Mouse (Mus musculus) CH12.LX (cell line): ENCODE results near the gene Cers6. TPM values are rescaled to one million over a fixed set of nuclear protein-coding genes. Genes with fewer than 3 reads are reported as not detected.

Experiments
- DNase-seq: peaks from one replicate; pipeline ENCODE4 v3.0.0-alpha.2; 2013; ENCODE audit errors: extremely low read depth
- H3K27ac ChIP-seq: 2 replicates; pipeline ENCODE4 v1.5.1; 2012; ENCODE audit warnings: low read depth, mild to moderate bottlenecking, control low read depth, moderate library complexity; ENCODE audit not compliant: insufficient read depth
- H3K27me3 ChIP-seq: replicated peaks from 2 replicates; pipeline ENCODE3; 2012; ENCODE audit warnings: inconsistent platforms
- H3K36me3 ChIP-seq, 2 experiments: replicated peaks in 1 of 2; 2 replicates each; pipeline versions ENCODE3 to v1.6.1; 2012; ENCODE audit warnings: inconsistent platforms in 1 of 2, low read length in 1 of 2, mild to moderate bottlenecking in 1 of 2, mixed read lengths in 1 of 2, moderate library complexity in 1 of 2; ENCODE audit not compliant: control insufficient read depth in 1 of 2, insufficient read depth in 1 of 2
- H3K4me1 ChIP-seq, 2 experiments: 2 replicates each; pipeline ENCODE4 v1.6.1; 2012; ENCODE audit warnings: inconsistent platforms in 1 of 2, moderate library complexity in 1 of 2; ENCODE audit not compliant: insufficient read depth in 2 of 2, control insufficient read depth in 1 of 2
- H3K4me2 ChIP-seq: 2 replicates; pipeline ENCODE4 v1.6.1; 2012; ENCODE audit warnings: low read depth, mild to moderate bottlenecking, control low read depth; ENCODE audit not compliant: poor library complexity, insufficient read depth, severe bottlenecking
- H3K4me3 ChIP-seq, 3 experiments: fragments of 150-350 bp in 1 of 3; sonication (generic) in 1 of 3; replicated peaks in 1 of 3; 2 replicates each; pipeline versions ENCODE3 to v1.5.1; 2011 to 2012; ENCODE audit warnings: low read depth in 2 of 3, low read length in 2 of 3, mild to moderate bottlenecking in 2 of 3, moderate library complexity in 2 of 3, control low read depth in 1 of 3, improper control_type of control experiment in 1 of 3, inconsistent platforms in 1 of 3, mixed read lengths in 1 of 3; ENCODE audit not compliant: poor library complexity in 1 of 3
- H3K79me2 ChIP-seq: replicated peaks from 2 replicates; pipeline ENCODE4 v1.6.1; 2012; ENCODE audit warnings: mild to moderate bottlenecking, moderate library complexity; ENCODE audit not compliant: control insufficient read depth, poor library complexity, insufficient read depth, severe bottlenecking; ENCODE audit errors: extremely low read depth
- H3K9ac ChIP-seq: 2 replicates; pipeline ENCODE4 v1.6.1; 2012; ENCODE audit warnings: low read depth, mild to moderate bottlenecking, control low read depth, moderate library complexity; ENCODE audit not compliant: insufficient read depth
- H3K9me3 ChIP-seq: replicated peaks from 2 replicates; pipeline ENCODE3; 2012; ENCODE audit warnings: low read length, inconsistent platforms, mixed read lengths
- BHLHE40 ChIP-seq: IDR thresholded peaks from 2 replicates; pipeline ENCODE4 v1.6.1; 2011; ENCODE audit warnings: mild to moderate bottlenecking, low read depth, low read length, improper control_type of control experiment
- CHD2 ChIP-seq: IDR thresholded peaks from 2 replicates; pipeline ENCODE4 v1.6.1; 2011; ENCODE audit warnings: low read length, improper control_type of control experiment
- EP300 ChIP-seq: IDR thresholded peaks from 2 replicates; pipeline ENCODE4 v1.6.1; 2011; ENCODE audit warnings: low read length, improper control_type of control experiment
- ETS1 ChIP-seq: conservative IDR thresholded peaks from 2 replicates; pipeline ENCODE4 v1.6.1; 2012; ENCODE audit warnings: low read depth, mild to moderate bottlenecking, inconsistent platforms, low read length, improper control_type of control experiment, moderate library complexity
- HCFC1 ChIP-seq: IDR thresholded peaks from 2 replicates; pipeline ENCODE4 v1.6.1; 2012; ENCODE audit warnings: low read depth, mild to moderate bottlenecking, inconsistent platforms, low read length, improper control_type of control experiment
- IRF4 ChIP-seq: IDR thresholded peaks from 2 replicates; pipeline ENCODE4 v1.6.1; 2014; ENCODE audit warnings: low read depth, mild to moderate bottlenecking, inconsistent platforms, low read length, improper control_type of control experiment
- MAFK ChIP-seq: IDR thresholded peaks from 2 replicates; pipeline ENCODE4 v1.6.1; 2011; ENCODE audit warnings: low read length, improper control_type of control experiment; ENCODE audit not compliant: insufficient replicate concordance
- MAX ChIP-seq: IDR thresholded peaks from 2 replicates; pipeline ENCODE4 v1.6.1; 2011; ENCODE audit warnings: low read length, improper control_type of control experiment
- MEF2A ChIP-seq: IDR thresholded peaks from 2 replicates; pipeline ENCODE4 v1.6.1; 2014; ENCODE audit warnings: low read depth, mild to moderate bottlenecking, inconsistent platforms, low read length, improper control_type of control experiment, borderline replicate concordance
- MXI1 ChIP-seq: IDR thresholded peaks from 2 replicates; pipeline ENCODE4 v1.6.1; 2011; ENCODE audit warnings: mild to moderate bottlenecking, low read depth, low read length, improper control_type of control experiment
- MYC ChIP-seq: IDR thresholded peaks from 2 replicates; pipeline ENCODE4 v1.6.1; 2011; ENCODE audit warnings: low read depth, mild to moderate bottlenecking, improper control_type of control experiment, low read length
- NELFE ChIP-seq: IDR thresholded peaks from 2 replicates; pipeline ENCODE4 v1.6.1; 2011; ENCODE audit warnings: low read depth, low read length, improper control_type of control experiment
- NRF1 ChIP-seq: IDR thresholded peaks from 2 replicates; pipeline ENCODE4 v1.6.1; 2014; ENCODE audit warnings: low read depth, mild to moderate bottlenecking, inconsistent platforms, low read length, improper control_type of control experiment, moderate library complexity
- POLR2AphosphoS2 ChIP-seq: IDR thresholded peaks from 2 replicates; pipeline ENCODE4 v1.6.1; 2011; ENCODE audit warnings: low read depth, low read length, improper control_type of control experiment
- TBP ChIP-seq: conservative IDR thresholded peaks from 2 replicates; pipeline ENCODE4 v1.6.1; 2011; ENCODE audit warnings: low read depth, low read length, improper control_type of control experiment
- UBTF ChIP-seq: IDR thresholded peaks from 2 replicates; pipeline ENCODE4 v1.6.1; 2012; ENCODE audit warnings: low read depth, mild to moderate bottlenecking, inconsistent platforms, low read length, improper control_type of control experiment, moderate library complexity
- USF1 ChIP-seq: IDR thresholded peaks from 2 replicates; pipeline ENCODE4 v1.6.1; 2014; ENCODE audit warnings: low read depth, mild to moderate bottlenecking, inconsistent platforms, low read length, improper control_type of control experiment
- ZC3H11A ChIP-seq: IDR thresholded peaks from 2 replicates; pipeline ENCODE4 v1.6.1; 2012; ENCODE audit warnings: low read depth, mild to moderate bottlenecking, inconsistent platforms, low read length, improper control_type of control experiment
- ZKSCAN1 ChIP-seq: IDR thresholded peaks from 2 replicates; pipeline ENCODE4 v1.6.1; 2012; ENCODE audit warnings: low read depth, inconsistent platforms, low read length, improper control_type of control experiment, borderline replicate concordance
- ZNF384 ChIP-seq: IDR thresholded peaks from 2 replicates; pipeline ENCODE4 v1.6.1; 2012; ENCODE audit warnings: low read depth, low read length, improper control_type of control experiment, inconsistent platforms
- dilution Hi-C: fragments of 300-500 bp; cut with MboI; formaldehyde crosslinking; loops from 2 replicates; pipeline ENCODE4 v1.14.3; 2020; ENCODE audit warnings: low sequenced_read_pairs; ENCODE audit not compliant: extremely low pct_unique_long_range_greater_than_20kb, extremely low pct_ligation_motif_present
- in situ Hi-C: fragments of 300-500 bp; cut with MboI; formaldehyde crosslinking; loops from 3 replicates; pipeline ENCODE4 v1.14.3; 2019; ENCODE audit warnings: low sequenced_read_pairs, low pct_ligation_motif_present, low pct_unique_long_range_greater_than_20kb, mixed read lengths
- polyA plus RNA-seq: library from polyadenylated mRNA; unstranded; fragments of >175 nt; gene quantifications from 2 replicates; pipeline ENCODE4 v1.2.1, GENCODE M21; 2012; ENCODE audit warnings: low read depth; ENCODE audit not compliant: insufficient read length
- total RNA-seq, 2 experiments: library from RNA; depleted of rRNA; stranded (reverse); fragments of 300-350 nt in 1 of 2; fragments of >200 nt in 1 of 2; gene quantifications; 2 replicates each; pipeline ENCODE4 v1.2.3; 2012 to 2014

Cers6 gene
- total and polyA plus RNA-seq, 3 experiments: not detected

- dilution Hi-C loops: no loop called here
- TF ChIP-seq ZC3H11A (no peak), TBP (no peak), NRF1 (no peak), MXI1 (no peak), EP300 (no peak), POLR2AphosphoS2 (no peak), NELFE (no peak), UBTF (no peak), MEF2A (no peak), CHD2 (no peak)
- H3K27ac ChIP-seq: no peak overlapping the region
- no peak overlapping the region for H3K9ac ChIP-seq
- H3K27me3 ChIP-seq: no peaks in the 10 kb centered on the region
- no peaks in the 10 kb centered on the region for H3K36me3 ChIP-seq
- H3K79me2 ChIP-seq: no peaks in the 10 kb centered on the region
- no peak for DNase-seq
- peaks cover 28% of the 10 kb centered on the region for H3K9me3 ChIP-seq
- in situ Hi-C loops: no loop called here
- no peak overlapping the region for H3K4me3 ChIP-seq
- no peaks in the 10 kb centered on the region for H3K4me1 ChIP-seq
- H3K4me2 ChIP-seq: no peak overlapping the region
These were observed 131.4 kb downstream of the Cers6 start for GRCm38 (mm10) chr2:68992629-68993028.

- H3K9ac ChIP-seq: no peak overlapping the region
- in situ Hi-C loops: no loop called here
- H3K27ac ChIP-seq: no peak overlapping the region
- H3K9me3 ChIP-seq: peaks cover 29% of the 10 kb centered on the region
- no peak overlapping the region for H3K4me3 ChIP-seq
- no peaks in the 10 kb centered on the region for H3K4me1 ChIP-seq
- no peaks in the 10 kb centered on the region for H3K79me2 ChIP-seq
- DNase-seq: no peak
- H3K36me3 ChIP-seq: no peaks in the 10 kb centered on the region
- no peak overlapping the region for H3K4me2 ChIP-seq
- no peak for TF ChIP-seq NELFE
- no peak for TF ChIP-seq MEF2A
- no peak for TF ChIP-seq POLR2AphosphoS2
- TF ChIP-seq USF1: no peak
- TF ChIP-seq MAFK: no peak
- TF ChIP-seq ETS1: no peak
- no peak for TF ChIP-seq ZKSCAN1
- no peak for TF ChIP-seq MYC
- TF ChIP-seq HCFC1: no peak
- TF ChIP-seq ZNF384: no peak
- no peak for TF ChIP-seq BHLHE40
- TF ChIP-seq IRF4: no peak
- no peak for TF ChIP-seq EP300
- no peak for TF ChIP-seq NRF1
- no peak for TF ChIP-seq MAX
- H3K27me3 ChIP-seq: no peaks in the 10 kb centered on the region
- dilution Hi-C loops: no loop called here
These were observed 133.2 kb downstream of the Cers6 start for GRCm38 (mm10) chr2:68994441-68994840.
